ENCODE assay signal across 11 mouse cellular contexts in the genomic region with DNA sequence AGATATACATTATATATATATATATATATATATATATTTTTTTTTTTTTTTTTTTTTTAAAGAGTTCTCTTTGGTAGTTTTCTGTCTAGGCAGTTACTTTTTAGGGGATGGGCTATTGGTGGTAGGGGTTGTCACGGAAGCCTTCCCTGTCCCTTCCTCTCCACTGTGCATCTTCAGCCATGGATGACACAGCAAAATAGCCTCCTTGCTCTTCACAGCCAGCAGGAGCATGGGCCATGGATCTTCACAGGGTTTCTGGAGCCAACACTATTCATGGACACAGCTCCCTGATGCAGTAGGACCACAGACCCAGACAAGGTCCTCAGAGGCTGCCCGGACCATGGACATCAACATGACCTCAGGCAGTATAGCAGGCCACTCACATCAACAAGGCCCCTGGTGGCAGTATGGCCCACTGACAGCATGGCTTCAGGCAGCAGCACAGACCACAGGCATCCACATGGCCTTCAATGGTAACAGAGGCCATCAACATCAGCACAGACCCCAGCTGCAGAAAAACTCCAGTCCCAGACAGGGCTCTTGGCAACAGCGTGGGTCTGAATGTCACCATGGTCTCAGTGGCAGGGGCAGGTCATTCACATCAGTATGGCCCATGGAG. TPM values are rescaled to one million over a fixed set of nuclear protein-coding genes. Genes with fewer than 3 reads are reported as not detected.
DNase-seq lines count a peak whose midpoint lies in the region; ATAC-seq and TF ChIP-seq lines count a peak whose summit lies in the region.
"Had no signal": no experiment of that assay in that cellular context is flagged by ENCODE, and none has a peak within 500 bp of the region (broad histone marks: within the 10 kb centered on the region; RNA-seq: fewer than 3 reads in every experiment).

No protein-coding gene starts in this region.

- no peak for ATAC-seq in heart, embryonic 16.5 days (replicated peaks; ENCODE audit: extremely low read depth, insufficient read depth, low FRiP score)
- peak; percentile 31 for ATAC-seq in liver, embryonic 14.5 days (ENCODE audit: insufficient read depth)
- no peak for ATAC-seq in cerebellum, adult (ENCODE audit: insufficient number of reproducible peaks, low FRiP score, low TSS enrichment)
- ATAC-seq: forebrain, embryonic 16.5 days had no signal

- peak overlapping the region; percentile 91 for H3K4me2 ChIP-seq in heart, embryonic 16.5 days (ENCODE audit: low read depth, low read length)
- H3K4me2 ChIP-seq in liver, embryonic 14.5 days (ENCODE audit: low read depth): peak overlapping the region; percentile 95

- TF ChIP-seq EP300 in liver, embryonic 14.5 days (IDR thresholded peaks at IDR 0.05; ENCODE audit: low read depth): no peak

- H3K9ac ChIP-seq in heart, embryonic 16.5 days (ENCODE audit: low read length): no peak overlapping the region
- H3K9ac ChIP-seq in liver, embryonic 14.5 days (replicated peaks): no peak overlapping the region

- no peaks in the 10 kb centered on the region for H3K36me3 ChIP-seq in heart, embryonic 16.5 days (ENCODE audit: control insufficient read depth, insufficient read depth)
- H3K36me3 ChIP-seq in liver, embryonic 14.5 days (replicated peaks; ENCODE audit: control insufficient read depth, insufficient read depth, low read depth): no peaks in the 10 kb centered on the region

- WGBS in heart, embryonic 16.5 days: 95% methylated on average over 3 of the region's 3 CpGs
- 66% methylated on average over 3 of the region's 3 CpGs for WGBS in liver, embryonic 14.5 days (ENCODE audit: insufficient replicate concordance)

- H3K27me3 ChIP-seq in heart, embryonic 16.5 days (ENCODE audit: control insufficient read depth, insufficient read depth, low read length): no peaks in the 10 kb centered on the region
- H3K27me3 ChIP-seq in liver, embryonic 14.5 days (ENCODE audit: control insufficient read depth, insufficient read depth, low read length): no peaks in the 10 kb centered on the region

- no peak overlapping the region for H3K4me3 ChIP-seq in heart, embryonic 16.5 days (ENCODE audit: low read length)
- H3K4me3 ChIP-seq in liver, embryonic 14.5 days (ENCODE audit: insufficient read depth in 1 of 2, low read depth in 2 of 2, low read length in 2 of 2): no peak overlapping the region

- no peaks in the 10 kb centered on the region for H3K9me3 ChIP-seq in heart, embryonic 16.5 days (replicated peaks; ENCODE audit: control insufficient read depth, low read length)
- H3K9me3 ChIP-seq in liver, embryonic 14.5 days (ENCODE audit: control insufficient read depth, low read length): no peaks in the 10 kb centered on the region

- DNase-seq in heart, postnatal 4 days: no peak
- DNase-seq in spleen, postnatal 10 days (ENCODE audit: low spot score in 2 of 2): peak; percentile 17 to 26
- no peak for DNase-seq in spleen, postnatal 14 days (ENCODE audit: low spot score in 2 of 2)
- DNase-seq in liver, embryonic 14.5 days (ENCODE audit: low read depth in 3 of 3, low spot score in 3 of 3): no peak
- DNase-seq in right cerebral cortex, postnatal 10 days (ENCODE audit: low spot score in 2 of 2): no peak
- DNase-seq in frontal cortex, postnatal 25 days (ENCODE audit: low spot score in 2 of 2): no peak
- DNase-seq: cerebellum, postnatal 36 days; layer of hippocampus, postnatal 36 days had no signal

- no peaks in the 10 kb centered on the region for H3K4me1 ChIP-seq in heart, embryonic 16.5 days (ENCODE audit: control insufficient read depth, insufficient read depth, low read length)
- H3K4me1 ChIP-seq in liver, embryonic 14.5 days (replicated peaks; ENCODE audit: control insufficient read depth in 2 of 2, insufficient read depth in 2 of 2, low read length in 1 of 2): peaks cover 2 to 13% of the 10 kb centered on the region in 2 experiments; a peak in 3 of 4 replicates

- H3K27ac ChIP-seq in heart, embryonic 16.5 days (ENCODE audit: low read length): no peak overlapping the region
- no peak overlapping the region for H3K27ac ChIP-seq in liver, embryonic 14.5 days

- TF ChIP-seq CTCF in liver, embryonic 14.5 days (IDR thresholded peaks at IDR 0.05; ENCODE audit: low read depth): peak; percentile 59

RNA-seq across cellular contexts. Expression of a gene that starts 8.8 kb away (rescaled TPM):
- 37.3 and 42.0 TPM in 2 replicates for polyA plus RNA-seq in heart, embryonic 16.5 days (2015; fragmentation: Nextera tagmentation; extraction: Ambion mirVana)
- 10 to 100 TPM; 32.4 to 37.0 TPM for total RNA-seq in heart, postnatal 4 days (2021)
- polyA plus RNA-seq in liver, embryonic 14.5 days (2012; rRNA removed): 21.9 and 28.1 TPM in 2 replicates
- polyA plus RNA-seq in liver, embryonic 14.5 days (2014; fragmentation: Nextera tagmentation; extraction: Ambion mirVana): 52.5 and 59.9 TPM in 2 replicates

RNA-seq across cellular contexts. Expression of a gene that starts 32.8 kb away (rescaled TPM):
- 85.3 and 99.1 TPM in 2 replicates for polyA plus RNA-seq in heart, embryonic 16.5 days (2015; fragmentation: Nextera tagmentation; extraction: Ambion mirVana)
- 10 to 100 TPM; 75.6 to 79.3 TPM for total RNA-seq in heart, postnatal 4 days (2021)
- polyA plus RNA-seq in liver, embryonic 14.5 days (2012; rRNA removed): 33.4 and 43.4 TPM in 2 replicates
- polyA plus RNA-seq in liver, embryonic 14.5 days (2014; fragmentation: Nextera tagmentation; extraction: Ambion mirVana): 64.1 and 65.4 TPM in 2 replicates

RNA-seq across cellular contexts. Expression of a gene that starts 52.6 kb away (rescaled TPM):
- 191 and 198 TPM in 2 replicates for polyA plus RNA-seq in heart, embryonic 16.5 days (2015; fragmentation: Nextera tagmentation; extraction: Ambion mirVana)
- total RNA-seq in heart, postnatal 4 days (2021): 100 to 1,000 TPM; 142 to 157 TPM
- polyA plus RNA-seq in liver, embryonic 14.5 days (2012; rRNA removed): 330 and 468 TPM in 2 replicates
- polyA plus RNA-seq in liver, embryonic 14.5 days (2014; fragmentation: Nextera tagmentation; extraction: Ambion mirVana): 596 and 611 TPM in 2 replicates

RNA-seq across cellular contexts. Expression of a gene that starts 55.9 kb away (rescaled TPM):
- 51.4 and 68.8 TPM in 2 replicates for polyA plus RNA-seq in heart, embryonic 16.5 days (2015; fragmentation: Nextera tagmentation; extraction: Ambion mirVana)
- 10 to 100 TPM; 55.0 to 55.7 TPM for total RNA-seq in heart, postnatal 4 days (2021)
- 15.3 and 17.6 TPM in 2 replicates for polyA plus RNA-seq in liver, embryonic 14.5 days (2012; rRNA removed)
- polyA plus RNA-seq in liver, embryonic 14.5 days (2014; fragmentation: Nextera tagmentation; extraction: Ambion mirVana): 42.6 and 43.4 TPM in 2 replicates

Comparison
In these comparisons a context has a peak if more than half of its experiments do, and no peak if none do; other contexts are left out.
1. DNase-seq: peak in spleen, postnatal 10 days (2 of 2); none in heart, postnatal 4 days (single experiment), spleen, postnatal 14 days (0 of 2), liver, embryonic 14.5 days (0 of 3), right cerebral cortex, postnatal 10 days (0 of 2) and frontal cortex, postnatal 25 days (0 of 2).